Mouse (Mus musculus) natural killer cell, adult 2 months (primary cell): ENCODE measurements around the gene 2310061N02Rik.
A peak's percentile ranks its signal among the peaks of the same experiment; 100 is the strongest.
"Not testable (repeated sequence)": the region's sequence is repeated elsewhere in the genome, so short reads cannot be mapped to it uniquely, and the experiment has no call there.

Source experiments
- DNase-seq, 2 experiments: peaks; one replicate each; pipeline ENCODE4 v3.0.0; 2022; ENCODE audit warnings: low spot score in 2 of 2

The 2310061N02Rik gene

GRCm38 (mm10) chr16:88707496-88708012 lies at the start of gene 2310061N02Rik:
2310061N02Rik (minus strand) TSS chr16:88707962.
- DNase-seq = no peak

- DNase-seq = not testable (repeated sequence)
These were observed 43.8 kb upstream of the 2310061N02Rik start, which contains the start of gene Krtap13 for GRCm38 (mm10) chr16:88751535-88751934. Krtap13 (minus strand) TSS chr16:88751635.

- DNase-seq = no peak
These were observed 40.2 kb upstream of the 2310061N02Rik start for GRCm38 (mm10) chr16:88747943-88748342.

- no peak for DNase-seq
These were observed 37.1 kb upstream of the 2310061N02Rik start for GRCm38 (mm10) chr16:88744750-88745340.

- no peak for DNase-seq
These were observed 27.6 kb upstream of the 2310061N02Rik start for GRCm38 (mm10) chr16:88735391-88735790.

- DNase-seq = no peak
These were observed 21.1 kb upstream of the 2310061N02Rik start, which contains the start of gene Krtap13-1 for GRCm38 (mm10) chr16:88728812-88729275. Krtap13-1 (plus strand) TSS chr16:88728862.

- no peak for DNase-seq
These were observed 12.3 kb upstream of the 2310061N02Rik start for GRCm38 (mm10) chr16:88720031-88720430.

GRCm38 (mm10) chr16:88716549-88716948 lies 8.8 kb upstream of the 2310061N02Rik start:
- no peak for DNase-seq

- DNase-seq = no peak
These were observed 3.5 kb upstream of the 2310061N02Rik start for GRCm38 (mm10) chr16:88711245-88711644.

GRCm38 (mm10) chr16:88710757-88711156 lies 3.0 kb upstream of the 2310061N02Rik start:
- no peak for DNase-seq

GRCm38 (mm10) chr16:88701072-88701864 lies 6.5 kb downstream of the 2310061N02Rik start:
- DNase-seq = peak in 1 of 2 experiments; percentile 8

GRCm38 (mm10) chr16:88696256-88696655 lies 11.5 kb downstream of the 2310061N02Rik start:
- DNase-seq = no peak

- DNase-seq = no peak
These were observed 26.5 kb downstream of the 2310061N02Rik start for GRCm38 (mm10) chr16:88681282-88681681.

- DNase-seq = no peak
These were observed 28.7 kb downstream of the 2310061N02Rik start for GRCm38 (mm10) chr16:88679099-88679498.

GRCm38 (mm10) chr16:88671571-88671970 lies 36.2 kb downstream of the 2310061N02Rik start, which contains the start of gene Krtap27-1:
Krtap27-1 (minus strand) TSS chr16:88671671.
- no peak for DNase-seq

GRCm38 (mm10) chr16:88657426-88657825 lies 50.3 kb downstream of the 2310061N02Rik start:
- no peak for DNase-seq
